Mouse (Mus musculus) CH12.LX (cell line): ENCODE results near the gene Krtap26-1.

Source experiments
- BHLHE40 ChIP-seq: IDR thresholded peaks from 2 replicates; pipeline ENCODE4 v1.6.1; 2011; ENCODE audit warnings: mild to moderate bottlenecking, low read depth, low read length, improper control_type of control experiment
- CHD2 ChIP-seq: IDR thresholded peaks from 2 replicates; pipeline ENCODE4 v1.6.1; 2011; ENCODE audit warnings: low read length, improper control_type of control experiment
- CTCF ChIP-seq, 2 experiments: IDR thresholded peaks in 1 of 2; conservative IDR thresholded peaks in 1 of 2; 2 replicates each; pipeline ENCODE4 v1.5.1; 2011 to 2012; ENCODE audit warnings: low read depth in 2 of 2, low read length in 2 of 2, improper control_type of control experiment in 1 of 2, inconsistent platforms in 1 of 2, mild to moderate bottlenecking in 1 of 2, moderate library complexity in 1 of 2
- E2F4 ChIP-seq: IDR thresholded peaks from 2 replicates; pipeline ENCODE4 v1.6.1; 2011; ENCODE audit warnings: low read depth, low read length, improper control_type of control experiment; ENCODE audit not compliant: insufficient replicate concordance
- EP300 ChIP-seq: IDR thresholded peaks from 2 replicates; pipeline ENCODE4 v1.6.1; 2011; ENCODE audit warnings: low read length, improper control_type of control experiment
- MAZ ChIP-seq: IDR thresholded peaks from 2 replicates; pipeline ENCODE4 v1.6.1; 2012; ENCODE audit warnings: low read depth, mild to moderate bottlenecking, inconsistent platforms, low read length, improper control_type of control experiment, moderate library complexity
- PAX5 ChIP-seq: IDR thresholded peaks from 2 replicates; pipeline ENCODE4 v1.6.1; 2012; ENCODE audit warnings: low read length, inconsistent platforms, mixed read lengths
- POLR2A ChIP-seq: IDR thresholded peaks from 2 replicates; pipeline ENCODE4 v1.6.1; 2011; ENCODE audit warnings: low read depth, mild to moderate bottlenecking, improper control_type of control experiment, low read length
- SIN3A ChIP-seq: IDR thresholded peaks from 2 replicates; pipeline ENCODE4 v1.6.1; 2012; ENCODE audit warnings: low read length, improper control_type of control experiment, inconsistent platforms
- TBP ChIP-seq: conservative IDR thresholded peaks from 2 replicates; pipeline ENCODE4 v1.6.1; 2011; ENCODE audit warnings: low read depth, low read length, improper control_type of control experiment
- USF1 ChIP-seq: IDR thresholded peaks from 2 replicates; pipeline ENCODE4 v1.6.1; 2014; ENCODE audit warnings: low read depth, mild to moderate bottlenecking, inconsistent platforms, low read length, improper control_type of control experiment
- ZMIZ1 ChIP-seq: IDR thresholded peaks from 2 replicates; pipeline ENCODE4 v1.6.1; 2012; ENCODE audit warnings: low read depth, mild to moderate bottlenecking, inconsistent platforms, low read length, improper control_type of control experiment
- ZNF384 ChIP-seq: IDR thresholded peaks from 2 replicates; pipeline ENCODE4 v1.6.1; 2012; ENCODE audit warnings: low read depth, low read length, improper control_type of control experiment, inconsistent platforms

DNA sequence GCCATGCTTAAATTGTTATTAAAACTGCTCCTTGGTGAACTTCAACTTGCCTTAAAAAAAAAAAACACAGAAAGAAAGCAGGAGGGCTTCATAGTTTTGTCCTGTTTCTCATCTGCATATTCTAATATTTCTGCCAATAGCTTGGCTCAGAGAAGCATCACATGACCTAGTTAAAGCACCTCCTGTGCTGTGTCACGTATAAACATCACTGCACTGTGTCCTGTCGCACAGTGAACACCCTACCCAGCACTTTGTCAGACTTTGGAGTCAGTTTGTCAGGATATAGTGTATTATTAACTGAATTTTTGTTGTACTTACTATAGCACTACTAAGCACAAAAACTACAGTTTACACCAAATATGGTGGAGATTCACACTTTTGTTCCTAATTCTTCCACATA is 4.4 kb upstream of the Krtap26-1 start:
- TF ChIP-seq PAX5 = no peak
- TF ChIP-seq CTCF (conservative IDR thresholded peaks at IDR 0.05 in 1 of 2, IDR thresholded peaks at IDR 0.05 in 1 of 2; ENCODE audit: low read depth in 2 of 2, low read length in 2 of 2) = no peak
- no peak for TF ChIP-seq ZMIZ1
- TF ChIP-seq CHD2 = no peak
- no peak for TF ChIP-seq EP300
- no peak for TF ChIP-seq BHLHE40
- no peak for TF ChIP-seq TBP
- TF ChIP-seq USF1 = no peak
- TF ChIP-seq E2F4 = no peak
- TF ChIP-seq SIN3A = no peak
- TF ChIP-seq MAZ = no peak
- TF ChIP-seq ZNF384 = no peak
- TF ChIP-seq POLR2A = no peak
